Mouse (Mus musculus) thymus, adult 2 months (tissue): ENCODE measurements around the gene Tnrc6c. TPM values are rescaled to one million over a fixed set of nuclear protein-coding genes. Genes with fewer than 3 reads are reported as not detected.
A peak's percentile ranks its signal among the peaks of the same experiment; 100 is the strongest.

Experiments used
- DNase-seq: peaks from one replicate; pipeline ENCODE4 v3.0.0; 2021
- H3K27ac ChIP-seq: fragments of 200-500 bp; 2 replicates; pipeline ENCODE4 v1.5.1; 2012; ENCODE audit warnings: low read length, control low read depth; ENCODE audit not compliant: control insufficient read depth, insufficient read depth
- H3K27me3 ChIP-seq: fragments of 200-500 bp; 2 replicates; pipeline ENCODE4 v1.6.1; 2012; ENCODE audit warnings: mild to moderate bottlenecking, low read length, moderate library complexity, mixed read lengths; ENCODE audit not compliant: control insufficient read depth, insufficient read depth
- H3K36me3 ChIP-seq: fragments of 200-500 bp; 2 replicates; pipeline ENCODE4 v1.6.1; 2012; ENCODE audit warnings: mild to moderate bottlenecking, low read length, moderate library complexity; ENCODE audit not compliant: control insufficient read depth, insufficient read depth
- H3K4me1 ChIP-seq: fragments of 200-500 bp; replicated peaks from 2 replicates; pipeline ENCODE4 v1.6.1; 2012; ENCODE audit warnings: low read length; ENCODE audit not compliant: control insufficient read depth, insufficient read depth
- H3K4me3 ChIP-seq: fragments of 200-500 bp; 2 replicates; pipeline ENCODE4 v1.5.1; 2012; ENCODE audit warnings: mild to moderate bottlenecking, low read length, control low read depth, moderate library complexity; ENCODE audit not compliant: control insufficient read depth, insufficient read depth
- CTCF ChIP-seq: fragments of 200-500 bp; IDR thresholded peaks from 2 replicates; pipeline ENCODE4 v1.5.1; 2012; ENCODE audit warnings: mild to moderate bottlenecking, control low read depth, low read length, moderate library complexity, borderline replicate concordance; ENCODE audit not compliant: control insufficient read depth, poor library complexity, insufficient read depth; ENCODE audit errors: extremely low read depth
- POLR2A ChIP-seq: fragments of 200-500 bp; IDR thresholded peaks from 2 replicates; pipeline ENCODE4 v1.6.1; 2012; ENCODE audit warnings: mild to moderate bottlenecking, low read length, control low read depth, moderate library complexity; ENCODE audit not compliant: control insufficient read depth, poor library complexity, insufficient read depth; ENCODE audit errors: extremely low read depth
- WGBS: fragments of 180-500 bp; shearing (Covaris S2); methylation state at CpG from one replicate; pipeline ENCODE4 v1.1.7; 2018; 5-methylcytosine and 5-hydroxymethylcytosine counted together
- polyA plus RNA-seq: library from polyadenylated mRNA; depleted of rRNA; stranded (reverse); fragments of >200 nt; gene quantifications from 2 replicates; pipeline ENCODE4 v1.2.3, GENCODE M21; 2012; rRNA removed

The Tnrc6c gene
- 75.0 and 89.7 TPM in 2 replicates for polyA plus RNA-seq

DNA sequence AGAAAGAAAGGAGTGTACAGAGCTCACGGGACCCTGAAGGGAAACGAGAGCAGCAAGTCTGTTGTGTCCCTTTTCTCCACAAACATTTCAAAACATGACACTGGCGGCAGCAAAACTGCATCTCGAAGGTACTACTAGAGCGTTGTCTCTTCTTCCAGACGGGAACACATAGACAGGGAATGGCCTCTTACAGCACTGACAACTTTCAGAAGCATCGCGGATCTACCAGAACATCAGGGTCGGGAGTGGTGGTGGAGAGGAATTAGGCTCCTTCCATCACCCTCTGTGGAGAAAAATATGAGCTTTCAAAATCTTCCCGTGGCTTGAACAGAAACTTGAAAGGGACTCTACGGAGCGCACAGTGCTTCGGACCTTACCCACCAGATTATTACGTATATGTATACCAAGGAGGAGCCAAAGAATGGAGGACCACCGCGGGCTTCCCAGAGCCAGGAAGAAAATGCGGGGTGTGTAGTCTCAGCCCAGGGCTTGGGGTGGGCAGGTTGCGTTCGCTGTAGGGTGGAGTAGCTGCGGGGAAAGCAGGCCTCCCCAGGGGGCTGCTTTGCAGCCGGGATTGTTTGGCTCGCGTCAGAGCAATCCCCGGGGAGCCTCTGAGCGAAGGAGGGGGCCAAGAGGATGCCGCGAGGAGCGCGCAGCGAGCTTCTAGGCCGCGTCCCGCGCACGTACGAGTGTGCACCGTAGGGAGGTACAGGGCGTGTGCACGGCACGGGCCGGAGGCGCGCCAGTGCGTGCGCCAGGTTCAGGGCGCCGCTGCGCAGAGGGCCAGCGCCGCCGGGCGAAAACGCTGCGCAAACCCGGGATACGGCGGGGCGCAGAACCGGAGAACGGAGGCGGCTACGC, at the start of gene Tnrc6c:
Gene Tnrc6c (plus strand): TSS at position 799 of the 861 bp plus-strand sequence.
- no peaks in the 10 kb centered on the region for H3K36me3 ChIP-seq

DNA sequence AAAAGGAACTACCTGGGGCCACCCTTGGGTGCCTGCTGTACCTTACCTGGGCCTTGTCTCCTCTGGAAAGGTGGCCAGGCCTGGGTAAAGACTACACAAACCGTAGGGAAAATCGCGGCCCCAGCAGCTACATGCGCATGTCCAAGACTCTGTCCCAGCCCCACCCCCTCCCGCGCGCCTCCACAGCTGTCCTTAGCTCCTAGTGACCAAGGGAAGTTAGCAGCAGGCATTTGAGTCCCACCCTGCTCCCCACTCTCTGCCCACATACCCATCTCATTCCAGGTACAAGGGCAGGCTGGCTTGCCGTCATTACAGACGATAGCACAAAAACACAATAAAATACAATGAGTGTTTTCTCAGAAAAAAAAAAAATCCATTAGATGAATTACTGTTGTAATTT, 48.0 kb upstream of the Tnrc6c start:
- TF ChIP-seq POLR2A (no peak), CTCF (no peak)
- 62% methylated on average over 9 of the region's 9 CpGs for WGBS
- H3K4me3 ChIP-seq = no peak overlapping the region
- no peak for DNase-seq
- H3K27me3 ChIP-seq = no peaks in the 10 kb centered on the region
- H3K27ac ChIP-seq = no peak overlapping the region
- H3K36me3 ChIP-seq = no peaks in the 10 kb centered on the region
- H3K4me1 ChIP-seq = peaks cover 15% of the 10 kb centered on the region

More for the DNA sequence above, at the start of gene Tnrc6c:
- peak; percentile 80 for DNase-seq
- H3K27me3 ChIP-seq = no peaks in the 10 kb centered on the region
- under 1% methylated on average over 62 of the region's 62 CpGs for WGBS
- H3K4me1 ChIP-seq = peaks cover 10% of the 10 kb centered on the region
- TF ChIP-seq POLR2A (no peak), CTCF (no peak)
- peak within 1 kb of the TSS; percentile 66 for H3K4me3 ChIP-seq
- peak within 1 kb of the TSS; percentile 54 for H3K27ac ChIP-seq

GRCm38 (mm10) chr11:117606605-117607203, 47.4 kb upstream of the Tnrc6c start:
- no peaks in the 10 kb centered on the region for H3K36me3 ChIP-seq
- no peak overlapping the region for H3K4me3 ChIP-seq
- no peak overlapping the region for H3K27ac ChIP-seq
- WGBS = 49% methylated on average over 13 of the region's 13 CpGs
- DNase-seq = no peak
- no peak for TF ChIP-seq CTCF
- TF ChIP-seq POLR2A = no peak
- no peaks in the 10 kb centered on the region for H3K27me3 ChIP-seq
- peaks cover 18% of the 10 kb centered on the region for H3K4me1 ChIP-seq

GRCm38 (mm10) chr11:117608141-117608789, 45.8 kb upstream of the Tnrc6c start:
- DNase-seq = no peak
- Histone ChIP-seq H3K27ac (no peak overlapping the region), H3K36me3 (no peaks in the 10 kb centered on the region), H3K4me1 (peaks cover 18% of the 10 kb centered on the region), H3K4me3 (no peak overlapping the region), H3K27me3 (no peaks in the 10 kb centered on the region)
- WGBS = 92% methylated on average over 9 of the region's 9 CpGs
- TF ChIP-seq POLR2A (no peak), CTCF (no peak)

DNA sequence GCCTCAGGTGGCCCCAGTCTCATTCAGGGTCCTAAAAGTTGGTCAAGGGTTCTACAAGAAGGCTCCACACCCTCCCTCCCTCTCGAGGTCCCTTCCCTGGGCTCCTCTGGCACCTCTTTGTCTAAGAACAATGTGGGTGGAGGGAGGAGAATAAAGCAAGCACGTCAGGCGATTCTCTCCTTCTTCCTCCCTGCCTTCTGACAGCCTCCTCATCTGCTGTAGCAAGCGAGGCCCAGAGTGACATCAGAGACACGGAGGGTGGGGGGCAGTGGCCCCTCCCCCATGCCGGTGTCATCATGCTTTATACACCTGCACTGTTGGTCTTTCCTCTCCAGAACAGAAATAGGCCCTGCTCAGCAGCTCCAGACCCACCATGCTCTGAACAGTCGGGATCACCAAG, 45.1 kb upstream of the Tnrc6c start:
- WGBS = 82% methylated on average over 7 of the region's 7 CpGs
- H3K4me1 ChIP-seq = peaks cover 18% of the 10 kb centered on the region
- no peak overlapping the region for H3K27ac ChIP-seq
- H3K4me3 ChIP-seq = no peak overlapping the region
- no peaks in the 10 kb centered on the region for H3K36me3 ChIP-seq
- H3K27me3 ChIP-seq = no peaks in the 10 kb centered on the region
- no peak for DNase-seq
- no peak for TF ChIP-seq CTCF
- TF ChIP-seq POLR2A = no peak

- Histone ChIP-seq H3K4me1 (peaks cover 18% of the 10 kb centered on the region), H3K4me3 (no peak overlapping the region), H3K36me3 (no peaks in the 10 kb centered on the region), H3K27me3 (no peaks in the 10 kb centered on the region), H3K27ac (no peak overlapping the region)
- no peak for TF ChIP-seq POLR2A
- DNase-seq = no peak
Observed at GRCm38 (mm10) chr11:117610589-117610988, 43.5 kb upstream of the Tnrc6c start.
